Mouse (Mus musculus): ENCODE measurements at regions not wholly inside any gene's neighbourhood (a gene's known extent, or its start where the extent isn't known, plus 50 kb on each side); places are given as distances from the start of the nearest gene placed in this dataset.
A peak's percentile ranks its signal among the peaks of the same experiment; 100 is the strongest.

- DNase-seq (ENCODE audit: low spot score in 2 of 2), result no peak
Measured at GRCm38 (mm10) chr17:75894934-75895333, 343.2 kb upstream of the Fam98a start.

GRCm38 (mm10) chr17:75893559-75893958 lies 341.8 kb upstream of the Fam98a start:
- DNase-seq (ENCODE audit: low spot score in 2 of 2), result no peak

GRCm38 (mm10) chr17:75892156-75892555 lies 340.4 kb upstream of the Fam98a start:
- DNase-seq (ENCODE audit: low spot score in 2 of 2), result no peak

- no peak for DNase-seq (ENCODE audit: low spot score in 2 of 2)
Measured at GRCm38 (mm10) chr17:75891564-75891963, 339.8 kb upstream of the Fam98a start.

GRCm38 (mm10) chr17:75877848-75878247 lies 326.1 kb upstream of the Fam98a start:
- DNase-seq (ENCODE audit: low spot score in 2 of 2), result no peak

GRCm38 (mm10) chr17:75876895-75877294 lies 325.1 kb upstream of the Fam98a start:
- no peak for DNase-seq (ENCODE audit: low spot score in 2 of 2)

- no peak for DNase-seq (ENCODE audit: low spot score in 2 of 2)
Measured at GRCm38 (mm10) chr17:75874535-75874934, 322.8 kb upstream of the Fam98a start.

- no peak for DNase-seq (ENCODE audit: low spot score in 2 of 2)
Measured at GRCm38 (mm10) chr17:75870492-75870891, 318.7 kb upstream of the Fam98a start.

GRCm38 (mm10) chr17:75857015-75857414 lies 305.3 kb upstream of the Fam98a start:
- no peak for DNase-seq (ENCODE audit: low spot score in 2 of 2)

GRCm38 (mm10) chr17:75815997-75816626 lies 264.4 kb upstream of the Fam98a start:
- no peak for DNase-seq (ENCODE audit: low spot score in 2 of 2)

GRCm38 (mm10) chr17:75812163-75812562 lies 260.4 kb upstream of the Fam98a start:
- no peak for DNase-seq (ENCODE audit: low spot score in 2 of 2)

- no peak for DNase-seq (ENCODE audit: low spot score in 2 of 2)
Measured at GRCm38 (mm10) chr17:75808524-75809326, 257.0 kb upstream of the Fam98a start.

GRCm38 (mm10) chr17:75808025-75808424 lies 256.3 kb upstream of the Fam98a start:
- no peak for DNase-seq (ENCODE audit: low spot score in 2 of 2)

- no peak for DNase-seq (ENCODE audit: low spot score in 2 of 2)
Measured at GRCm38 (mm10) chr17:75804358-75804757, 252.6 kb upstream of the Fam98a start.

GRCm38 (mm10) chr17:75796380-75796779 lies 244.6 kb upstream of the Fam98a start:
- no peak for DNase-seq (ENCODE audit: low spot score in 2 of 2)

GRCm38 (mm10) chr17:75795772-75796171 lies 244.0 kb upstream of the Fam98a start:
- DNase-seq (ENCODE audit: low spot score in 2 of 2), result no peak

GRCm38 (mm10) chr17:75779770-75780169 lies 228.0 kb upstream of the Fam98a start:
- DNase-seq (ENCODE audit: low spot score in 2 of 2), result no peak

GRCm38 (mm10) chr17:75776611-75777010 lies 224.9 kb upstream of the Fam98a start:
- DNase-seq (ENCODE audit: low spot score in 2 of 2), result no peak

- DNase-seq (ENCODE audit: low spot score in 2 of 2), result no peak
Measured at GRCm38 (mm10) chr17:75775518-75775917, 223.8 kb upstream of the Fam98a start.

- DNase-seq (ENCODE audit: low spot score in 2 of 2), result no peak
Measured at GRCm38 (mm10) chr17:75772861-75773260, 221.1 kb upstream of the Fam98a start.

GRCm38 (mm10) chr17:75768654-75769053 lies 216.9 kb upstream of the Fam98a start:
- DNase-seq (ENCODE audit: low spot score in 2 of 2), result peak in 1 of 2 experiments; percentile 17

- no peak for DNase-seq (ENCODE audit: low spot score in 2 of 2)
Measured at GRCm38 (mm10) chr17:75763391-75763790, 211.6 kb upstream of the Fam98a start.

GRCm38 (mm10) chr17:75756487-75756886 lies 204.7 kb upstream of the Fam98a start:
- DNase-seq (ENCODE audit: low spot score in 2 of 2), result no peak

All from spleen, postnatal 4 days (tissue).